Mouse (Mus musculus) neural tube, embryonic 12.5 days (tissue): ENCODE data around the gene Lrrc52. TPM values are rescaled to one million over a fixed set of nuclear protein-coding genes. Genes with fewer than 3 reads are reported as not detected.

Source experiments
- ATAC-seq: fragments of 200-750 bp; cut with Nextera tagmentation; 2 replicates; pipeline ENCODE4 v1.8.0; 2017; ENCODE audit warnings: low read depth, mild to moderate bottlenecking, moderate TSS enrichment, moderate library complexity; ENCODE audit not compliant: low FRiP score
- H3K27ac ChIP-seq: fragments of 300-500 bp; sonication (generic); 2 replicates; pipeline ENCODE4 v1.5.1; 2016
- H3K27me3 ChIP-seq: fragments of 300-500 bp; sonication (generic); replicated peaks from 2 replicates; pipeline ENCODE4 v1.6.1; 2016; ENCODE audit warnings: mild to moderate bottlenecking
- H3K36me3 ChIP-seq: fragments of 300-500 bp; sonication (generic); 2 replicates; pipeline ENCODE4 v1.6.1; 2016; ENCODE audit warnings: mild to moderate bottlenecking
- H3K4me1 ChIP-seq: fragments of 300-500 bp; sonication (generic); 2 replicates; pipeline ENCODE4 v1.6.1; 2016
- H3K4me2 ChIP-seq: fragments of 300-500 bp; sonication (generic); replicated peaks from 2 replicates; pipeline ENCODE4 v1.6.1; 2016; ENCODE audit warnings: mild to moderate bottlenecking
- H3K4me3 ChIP-seq: fragments of 300-500 bp; sonication (generic); 2 replicates; pipeline ENCODE4 v1.5.1; 2016
- H3K9ac ChIP-seq: fragments of 300-500 bp; sonication (generic); 2 replicates; pipeline ENCODE4 v1.6.1; 2016; ENCODE audit warnings: mild to moderate bottlenecking
- H3K9me3 ChIP-seq: fragments of 300-500 bp; sonication (generic); 2 replicates; pipeline ENCODE4 v1.6.1; 2016; ENCODE audit warnings: mild to moderate bottlenecking
- WGBS: fragments of 180-500 bp; shearing (Covaris S2); methylation state at CpG from one replicate; pipeline ENCODE4 v1.1.7; 2016; 5-methylcytosine and 5-hydroxymethylcytosine counted together
- polyA plus RNA-seq: library from polyadenylated mRNA; unstranded; fragments of >200 nt; fragmentation: Nextera tagmentation; extraction: Ambion mirVana; gene quantifications from 2 replicates; pipeline ENCODE4 v1.2.1, GENCODE M21; 2016

Lrrc52 gene
- polyA plus RNA-seq, 1 experiment from 2014 or later: not detected

DNA sequence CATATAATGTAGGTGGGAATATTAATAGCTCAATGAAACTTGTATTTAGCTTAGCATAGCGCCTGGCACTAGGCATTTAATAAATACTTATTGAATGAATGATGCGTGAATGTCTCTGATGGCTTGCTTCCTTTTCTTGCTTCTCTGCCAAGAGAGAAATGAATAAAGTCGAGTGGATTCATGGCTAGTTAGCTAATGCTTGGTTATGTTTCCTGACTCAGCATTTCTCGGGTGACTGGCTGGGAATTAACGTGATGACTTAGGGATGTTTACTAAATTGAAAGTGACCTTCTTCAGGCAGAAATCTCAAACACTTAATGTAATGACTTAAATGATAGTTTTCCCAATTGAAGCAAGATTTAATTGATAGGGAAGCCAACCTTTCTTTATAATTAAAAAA, 1.3 kb upstream of the Lrrc52 start:
- no peaks in the 10 kb centered on the region for H3K4me1 ChIP-seq
- H3K9ac ChIP-seq: no peak overlapping the region
- 69% methylated on average over 5 of the region's 5 CpGs for WGBS
- ATAC-seq: no peak
- no peaks in the 10 kb centered on the region for H3K36me3 ChIP-seq
- H3K27ac ChIP-seq: no peak overlapping the region
- no peak overlapping the region for H3K4me3 ChIP-seq
- no peak overlapping the region for H3K4me2 ChIP-seq
- H3K27me3 ChIP-seq: no peaks in the 10 kb centered on the region
- H3K9me3 ChIP-seq: no peaks in the 10 kb centered on the region

DNA sequence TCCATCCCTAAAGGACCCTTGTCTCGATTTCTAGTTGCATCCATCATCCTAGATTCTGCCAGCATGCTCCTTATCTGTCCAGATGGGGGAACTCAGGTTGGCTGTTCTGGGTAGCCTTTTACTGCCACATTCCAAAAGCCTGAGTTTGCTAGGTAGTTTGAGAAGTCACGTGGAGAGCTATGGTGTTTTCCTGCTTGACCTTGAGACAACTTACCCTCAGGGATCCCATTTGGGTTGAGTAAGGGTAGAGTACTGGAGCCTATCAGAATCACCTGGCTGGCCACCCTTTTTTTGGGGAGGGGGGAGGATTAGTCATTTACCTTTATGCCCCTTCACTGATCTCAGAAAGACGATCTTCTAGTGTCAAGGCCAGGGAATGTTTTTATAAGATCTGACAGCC, 9.3 kb downstream of the Lrrc52 start:
- 77% methylated on average over 3 of the region's 3 CpGs for WGBS
- no peak for ATAC-seq
- no peak overlapping the region for H3K27ac ChIP-seq

DNA sequence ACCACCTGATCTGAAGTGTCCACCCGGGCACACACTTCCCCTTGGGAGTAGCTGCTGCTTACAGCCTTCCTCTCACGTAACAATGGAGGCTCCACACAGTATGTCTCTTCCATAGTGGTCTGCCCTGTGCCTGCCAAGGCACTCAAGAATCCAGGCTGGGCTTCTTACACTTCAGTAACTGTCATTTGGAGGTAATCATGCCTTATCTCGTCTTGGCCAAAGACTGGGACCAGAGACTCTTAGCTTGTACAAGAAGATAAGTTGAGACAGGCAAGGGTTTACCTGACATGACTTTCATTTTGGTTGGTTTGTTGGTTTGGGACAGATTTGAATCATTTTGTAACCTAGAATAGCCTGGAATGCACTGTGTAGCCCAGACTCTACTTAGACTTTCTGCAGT, 13.5 kb downstream of the Lrrc52 start:
- H3K9me3 ChIP-seq: no peaks in the 10 kb centered on the region
- no peaks in the 10 kb centered on the region for H3K36me3 ChIP-seq
- no peaks in the 10 kb centered on the region for H3K27me3 ChIP-seq
- no peak for ATAC-seq
- H3K9ac ChIP-seq: no peak overlapping the region
- no peak overlapping the region for H3K27ac ChIP-seq
- H3K4me3 ChIP-seq: no peak overlapping the region
- H3K4me1 ChIP-seq: 0 out of 2 replicates have a peak, but pooled peaks cover 7% of the 10 kb centered on the region
- no peak overlapping the region for H3K4me2 ChIP-seq
- 86% methylated on average over 3 of the region's 3 CpGs for WGBS

More for the DNA sequence above, 9.3 kb downstream of the Lrrc52 start:
- no peaks in the 10 kb centered on the region for H3K36me3 ChIP-seq
- H3K9ac ChIP-seq: no peak overlapping the region
- H3K27me3 ChIP-seq: no peaks in the 10 kb centered on the region
- no peak overlapping the region for H3K4me2 ChIP-seq
- H3K4me3 ChIP-seq: no peak overlapping the region
- H3K4me1 ChIP-seq: no peaks in the 10 kb centered on the region
- no peaks in the 10 kb centered on the region for H3K9me3 ChIP-seq

DNA sequence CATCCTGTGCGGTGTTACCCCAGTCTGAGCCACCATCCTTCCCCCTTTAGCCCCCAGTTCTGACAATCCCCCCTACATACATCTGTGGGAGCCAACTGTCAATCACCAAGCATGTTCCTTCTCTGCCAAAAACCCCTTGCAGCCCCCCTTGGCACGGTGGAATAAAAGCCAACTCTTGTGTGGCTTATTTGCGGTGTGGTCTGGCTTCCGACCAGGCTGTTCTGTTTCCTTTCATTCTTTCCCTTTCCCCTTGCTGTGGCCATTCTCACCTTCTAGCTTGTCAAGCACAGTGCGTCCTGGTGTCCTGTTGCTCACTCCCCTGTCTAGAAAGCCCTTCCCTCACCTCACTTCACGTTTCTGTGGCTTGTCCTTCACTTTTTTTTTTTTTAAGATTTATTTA, 14.1 kb downstream of the Lrrc52 start:
- H3K4me1 ChIP-seq: 0 out of 2 replicates have a peak, but pooled peaks cover 7% of the 10 kb centered on the region
- H3K4me2 ChIP-seq: no peak overlapping the region
- no peaks in the 10 kb centered on the region for H3K36me3 ChIP-seq
- 80% methylated on average over 6 of the region's 6 CpGs for WGBS
- no peak overlapping the region for H3K9ac ChIP-seq
- H3K9me3 ChIP-seq: no peaks in the 10 kb centered on the region
- ATAC-seq: no peak
- H3K27me3 ChIP-seq: no peaks in the 10 kb centered on the region
- no peak overlapping the region for H3K27ac ChIP-seq
- H3K4me3 ChIP-seq: no peak overlapping the region

DNA sequence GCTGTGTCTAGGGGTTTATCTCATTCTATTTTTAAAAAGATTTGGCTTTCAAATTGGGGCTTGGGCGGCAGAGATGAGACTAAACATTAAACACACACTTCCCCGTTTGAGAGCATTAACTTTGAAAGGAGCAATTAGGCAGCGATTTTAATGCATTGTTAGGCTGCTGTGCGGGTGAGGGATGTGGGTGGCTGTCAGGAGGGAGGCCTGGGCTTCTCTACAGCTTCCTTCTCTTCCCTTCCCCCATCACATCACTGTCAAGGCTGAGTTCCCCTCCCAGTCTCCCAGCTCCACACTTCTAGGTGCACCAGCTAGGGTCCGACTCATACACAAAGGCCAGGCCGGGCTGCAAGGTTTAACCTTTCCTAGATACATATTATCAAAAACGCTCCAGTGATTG, 18.0 kb downstream of the Lrrc52 start:
- 25% methylated on average over 7 of the region's 7 CpGs for WGBS
- Histone ChIP-seq H3K27me3 (no peaks in the 10 kb centered on the region), H3K9me3 (0 out of 2 replicates have a peak, but pooled peaks cover 7% of the 10 kb centered on the region), H3K4me2 (no peak overlapping the region), H3K4me3 (no peak overlapping the region), H3K27ac (no peak overlapping the region), H3K9ac (no peak overlapping the region), H3K36me3 (no peaks in the 10 kb centered on the region), H3K4me1 (0 out of 2 replicates have a peak, but pooled peaks cover 7% of the 10 kb centered on the region)
- no peak for ATAC-seq

DNA sequence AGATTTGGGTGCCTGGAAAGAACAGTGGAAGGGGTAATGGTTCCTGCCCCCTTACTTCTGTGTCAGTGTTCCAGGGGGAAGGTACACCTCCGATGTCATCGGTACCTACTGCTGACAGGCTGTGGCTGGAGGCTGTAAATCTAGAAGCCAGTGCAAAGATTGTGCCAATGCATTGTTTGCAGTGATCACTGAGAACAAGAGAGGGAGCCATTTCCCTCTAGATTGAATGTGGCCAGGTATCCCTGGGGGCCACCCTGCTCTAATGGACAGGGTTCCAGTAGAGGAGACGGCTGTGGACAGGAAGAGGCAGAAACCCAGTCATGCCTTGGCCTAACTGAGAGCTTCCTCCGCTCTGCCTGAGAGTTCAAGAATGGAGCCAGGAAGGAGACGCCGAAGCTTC, 18.5 kb downstream of the Lrrc52 start:
- H3K9me3 ChIP-seq: 0 out of 2 replicates have a peak, but pooled peaks cover 7% of the 10 kb centered on the region
- H3K36me3 ChIP-seq: no peaks in the 10 kb centered on the region
- ATAC-seq: no peak
- H3K27ac ChIP-seq: no peak overlapping the region
- H3K9ac ChIP-seq: no peak overlapping the region
- H3K4me1 ChIP-seq: 0 out of 2 replicates have a peak, but pooled peaks cover 7% of the 10 kb centered on the region
- 52% methylated on average over 6 of the region's 6 CpGs for WGBS
- no peaks in the 10 kb centered on the region for H3K27me3 ChIP-seq
- no peak overlapping the region for H3K4me2 ChIP-seq
- H3K4me3 ChIP-seq: no peak overlapping the region

DNA sequence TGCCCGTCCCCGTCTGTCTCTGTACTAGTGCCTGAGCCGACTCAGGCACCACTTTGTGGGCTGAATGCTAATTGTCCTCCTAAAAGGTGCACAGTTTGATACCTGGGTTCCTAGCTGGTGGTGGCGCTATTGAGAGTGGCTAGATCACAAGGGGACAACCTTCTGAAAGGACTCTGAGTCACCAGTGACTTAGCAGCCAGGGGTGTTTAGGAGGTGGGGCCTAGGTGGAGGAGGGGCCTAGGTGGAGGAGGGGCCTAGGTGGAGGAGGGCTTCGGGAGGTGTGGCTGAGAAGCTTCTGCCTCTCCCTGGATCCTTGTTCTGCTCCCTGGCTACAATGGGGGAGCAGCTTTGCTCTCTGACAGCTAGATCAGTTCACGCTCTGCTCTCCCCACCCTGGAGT, 20.1 kb downstream of the Lrrc52 start:
- no peak for ATAC-seq
- Histone ChIP-seq H3K36me3 (no peaks in the 10 kb centered on the region), H3K27ac (no peak overlapping the region), H3K27me3 (no peaks in the 10 kb centered on the region), H3K9me3 (0 out of 2 replicates have a peak, but pooled peaks cover 7% of the 10 kb centered on the region), H3K4me1 (0 out of 2 replicates have a peak, but pooled peaks cover 7% of the 10 kb centered on the region), H3K4me3 (no peak overlapping the region), H3K9ac (no peak overlapping the region), H3K4me2 (no peak overlapping the region)
- WGBS: 81% methylated on average over 6 of the region's 6 CpGs

DNA sequence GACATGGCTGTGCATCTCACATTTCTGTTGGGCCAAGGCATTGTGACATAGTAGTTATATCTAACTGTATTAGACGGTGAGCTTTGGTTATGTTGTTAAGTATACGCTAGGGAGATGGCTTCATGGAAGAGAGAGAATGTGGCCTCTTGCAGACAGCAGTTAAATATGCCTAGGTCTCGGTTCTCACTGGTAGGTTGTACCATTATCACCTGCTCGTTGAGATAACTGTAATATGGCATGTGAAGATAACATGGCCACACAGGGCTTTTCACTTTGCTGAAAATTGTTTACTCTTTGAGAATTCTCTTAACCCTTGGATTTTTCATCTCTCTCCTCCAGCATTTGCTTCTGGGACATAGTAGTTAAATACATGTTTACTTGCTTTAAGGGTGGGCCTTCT, 21.4 kb downstream of the Lrrc52 start:
- WGBS: 93% methylated on average over 4 of the region's 4 CpGs
- Histone ChIP-seq H3K9me3 (0 out of 2 replicates have a peak, but pooled peaks cover 7% of the 10 kb centered on the region), H3K4me3 (no peak overlapping the region), H3K4me2 (no peak overlapping the region), H3K27ac (no peak overlapping the region), H3K27me3 (no peaks in the 10 kb centered on the region), H3K4me1 (0 out of 2 replicates have a peak, but pooled peaks cover 7% of the 10 kb centered on the region), H3K36me3 (no peaks in the 10 kb centered on the region), H3K9ac (no peak overlapping the region)
- ATAC-seq: no peak

DNA sequence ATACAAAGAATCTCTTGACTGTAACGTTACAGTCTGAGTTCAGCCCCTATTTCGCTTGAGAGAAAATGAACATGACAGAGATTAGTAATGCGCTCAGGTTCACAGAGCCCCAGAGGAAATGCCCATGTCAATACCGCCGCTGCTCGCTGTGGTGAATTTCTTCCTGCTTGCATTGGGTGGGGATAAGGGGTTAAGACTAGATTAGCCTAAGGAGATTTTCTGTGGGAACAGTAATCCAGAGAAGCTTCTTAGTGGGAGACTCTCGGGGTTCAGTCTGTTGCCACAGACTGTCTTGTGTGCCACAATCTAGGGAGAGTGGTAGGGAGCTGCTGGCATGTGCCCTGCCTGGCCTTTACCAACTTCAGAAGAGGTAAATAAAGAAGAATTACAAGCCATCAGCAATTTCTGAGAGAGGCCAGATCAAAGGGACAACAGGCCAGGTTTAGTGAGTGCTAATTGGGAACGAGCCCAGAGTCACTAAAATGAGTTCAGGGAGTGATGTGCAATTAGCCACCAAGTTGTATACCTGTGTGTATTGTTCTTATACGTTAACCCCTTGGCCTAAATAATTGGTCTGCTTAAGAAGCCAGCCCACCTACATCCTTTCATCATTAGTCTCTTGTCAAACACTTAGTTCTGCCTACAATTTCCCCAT, 28.2 kb downstream of the Lrrc52 start:
- H3K9me3 ChIP-seq: no peaks in the 10 kb centered on the region
- no peaks in the 10 kb centered on the region for H3K4me1 ChIP-seq
- no peaks in the 10 kb centered on the region for H3K36me3 ChIP-seq
- H3K27me3 ChIP-seq: no peaks in the 10 kb centered on the region
- H3K4me2 ChIP-seq: no peak overlapping the region
- no peak overlapping the region for H3K9ac ChIP-seq
- no peak overlapping the region for H3K27ac ChIP-seq
- no peak for ATAC-seq
- WGBS: 62% methylated on average over 9 of the region's 9 CpGs
- no peak overlapping the region for H3K4me3 ChIP-seq

DNA sequence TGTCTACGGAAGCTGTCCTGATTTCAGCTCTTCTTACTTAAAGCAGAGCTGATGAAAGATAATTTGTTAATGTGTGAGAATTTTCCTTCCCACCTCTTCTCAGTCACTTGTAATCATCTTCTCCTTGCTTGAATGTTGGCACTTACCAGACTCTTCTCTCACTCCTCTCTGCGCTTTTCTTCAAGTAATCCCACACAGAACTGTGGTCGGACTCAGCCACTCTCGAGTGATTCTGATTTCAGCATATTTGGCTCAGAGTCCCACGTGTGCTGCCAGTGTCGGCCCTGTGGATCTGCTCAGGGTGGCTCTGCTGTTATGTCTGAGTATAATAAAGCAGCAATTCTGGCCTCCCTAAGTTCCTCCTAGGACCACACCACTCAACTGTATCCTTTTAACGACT, 29.5 kb downstream of the Lrrc52 start:
- H3K4me2 ChIP-seq: no peak overlapping the region
- no peaks in the 10 kb centered on the region for H3K27me3 ChIP-seq
- H3K9ac ChIP-seq: no peak overlapping the region
- no peak overlapping the region for H3K27ac ChIP-seq
- no peaks in the 10 kb centered on the region for H3K36me3 ChIP-seq
- H3K4me1 ChIP-seq: no peaks in the 10 kb centered on the region
- no peak for ATAC-seq
- 84% methylated on average over 7 of the region's 7 CpGs for WGBS
- H3K9me3 ChIP-seq: no peaks in the 10 kb centered on the region
- no peak overlapping the region for H3K4me3 ChIP-seq

DNA sequence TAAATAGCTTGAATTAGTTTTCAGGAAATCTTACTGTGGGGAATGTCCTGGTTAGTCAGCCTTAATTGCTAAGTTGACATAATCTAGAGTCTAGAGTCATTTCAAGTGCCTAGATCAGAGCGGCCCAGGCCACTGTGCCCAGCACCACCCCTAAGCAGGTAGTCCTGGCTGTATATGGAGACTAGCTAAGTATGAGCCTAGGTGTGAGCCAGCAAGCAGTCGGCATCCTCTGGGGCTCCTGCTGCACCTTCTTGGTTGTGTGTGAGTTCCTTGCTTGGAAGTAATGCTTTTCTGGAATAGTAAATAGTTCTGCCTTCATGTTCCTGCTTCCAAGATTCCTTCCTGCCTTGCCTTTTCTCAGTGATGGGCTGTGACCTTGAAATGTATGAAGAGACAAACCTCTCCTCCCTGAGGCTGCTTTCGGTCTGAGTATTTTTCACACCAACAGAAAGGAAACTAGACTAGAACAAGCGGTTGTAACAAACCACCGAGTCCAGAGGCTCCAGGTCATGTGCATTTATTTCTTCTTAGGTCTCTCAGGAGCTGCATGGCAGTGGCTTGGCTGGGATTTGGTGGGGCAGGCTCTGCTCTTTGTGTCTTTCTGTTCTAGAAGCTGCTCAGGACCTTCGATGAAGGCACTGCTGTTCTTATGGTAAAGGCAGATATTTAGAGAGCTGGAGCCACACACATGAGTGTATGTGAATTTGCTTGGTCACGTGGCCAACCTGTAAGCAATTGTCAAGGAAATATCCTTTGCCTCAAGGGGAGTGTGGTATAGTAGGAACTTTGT, 30.2 kb downstream of the Lrrc52 start:
- no peak overlapping the region for H3K4me3 ChIP-seq
- no peak overlapping the region for H3K27ac ChIP-seq
- no peaks in the 10 kb centered on the region for H3K9me3 ChIP-seq
- no peaks in the 10 kb centered on the region for H3K4me1 ChIP-seq
- H3K4me2 ChIP-seq: no peak overlapping the region
- no peaks in the 10 kb centered on the region for H3K27me3 ChIP-seq
- no peak for ATAC-seq
- no peaks in the 10 kb centered on the region for H3K36me3 ChIP-seq
- 86% methylated on average over 7 of the region's 7 CpGs for WGBS
- no peak overlapping the region for H3K9ac ChIP-seq

DNA sequence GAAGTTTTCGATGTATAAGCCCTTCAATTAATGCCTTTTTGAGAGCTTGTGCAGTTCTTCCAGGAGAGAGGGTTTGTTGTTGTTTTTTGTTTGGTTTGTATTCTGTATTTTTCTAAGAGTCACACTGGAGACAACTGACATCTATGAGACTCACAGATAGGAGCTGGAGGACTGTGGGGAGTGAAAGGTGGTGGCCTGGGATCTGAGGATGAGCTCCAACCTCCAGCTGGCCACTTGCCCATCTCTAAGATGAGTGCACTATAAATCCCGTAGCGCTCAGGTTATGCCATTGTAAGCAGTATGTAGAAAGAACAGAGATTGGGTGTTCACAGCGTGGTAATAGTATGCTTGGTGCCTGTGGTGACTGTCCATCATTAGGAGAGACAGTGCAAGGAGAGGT, 31.6 kb downstream of the Lrrc52 start:
- no peaks in the 10 kb centered on the region for H3K36me3 ChIP-seq
- H3K27me3 ChIP-seq: no peaks in the 10 kb centered on the region
- H3K4me1 ChIP-seq: no peaks in the 10 kb centered on the region
- 87% methylated on average over 4 of the region's 4 CpGs for WGBS
- H3K4me2 ChIP-seq: no peak overlapping the region
- no peaks in the 10 kb centered on the region for H3K9me3 ChIP-seq
- H3K27ac ChIP-seq: no peak overlapping the region
- no peak overlapping the region for H3K9ac ChIP-seq
- no peak for ATAC-seq
- H3K4me3 ChIP-seq: no peak overlapping the region
